Mouse (Mus musculus): Measurements from ENCODE around the gene Tmc3.

The Tmc3 gene

DNA sequence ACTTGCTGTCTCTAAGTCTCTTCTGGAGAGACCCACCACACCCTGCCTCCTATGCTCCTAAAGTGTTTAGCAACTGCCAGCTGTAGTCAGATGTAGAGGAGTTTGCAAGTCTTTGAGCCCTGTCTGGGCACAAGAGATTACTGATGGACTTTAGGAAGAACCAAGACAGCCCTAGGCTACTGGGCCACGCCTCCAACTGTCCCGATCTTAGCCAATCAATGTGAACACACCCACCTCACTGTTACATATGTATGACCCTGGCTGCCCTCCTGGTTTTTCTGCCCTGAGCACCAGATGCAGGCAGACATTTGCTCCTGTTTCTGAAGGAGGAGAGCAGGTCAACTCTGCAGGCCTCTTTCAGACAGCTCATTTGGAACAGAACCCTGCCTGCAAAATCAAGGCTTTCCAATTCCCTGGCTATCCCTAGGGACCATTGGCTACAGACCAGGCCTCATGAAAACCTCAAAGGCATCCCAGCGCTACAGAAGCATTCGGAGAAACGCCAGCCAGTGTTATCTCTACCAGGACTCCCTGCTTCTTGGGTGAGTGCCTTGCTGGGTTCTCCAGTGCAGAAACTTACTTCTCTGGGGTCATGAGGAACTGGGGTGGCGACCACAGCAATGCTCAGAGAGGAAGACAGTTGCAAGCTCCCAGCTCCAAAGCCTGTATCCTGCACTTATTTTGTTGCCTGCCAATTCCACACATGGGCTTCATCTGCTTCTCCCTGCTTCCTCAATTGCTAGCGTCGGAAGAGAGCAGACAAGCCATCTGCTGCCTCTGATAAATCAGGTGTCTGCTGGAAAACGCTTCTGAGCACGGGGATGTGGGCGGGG is at the start of gene Tmc3:
TSS of gene Tmc3 (plus strand) at position 289 of the 833 bp plus-strand sequence.
- DNase-seq (ENCODE audit: low spot score): no peak

DNA sequence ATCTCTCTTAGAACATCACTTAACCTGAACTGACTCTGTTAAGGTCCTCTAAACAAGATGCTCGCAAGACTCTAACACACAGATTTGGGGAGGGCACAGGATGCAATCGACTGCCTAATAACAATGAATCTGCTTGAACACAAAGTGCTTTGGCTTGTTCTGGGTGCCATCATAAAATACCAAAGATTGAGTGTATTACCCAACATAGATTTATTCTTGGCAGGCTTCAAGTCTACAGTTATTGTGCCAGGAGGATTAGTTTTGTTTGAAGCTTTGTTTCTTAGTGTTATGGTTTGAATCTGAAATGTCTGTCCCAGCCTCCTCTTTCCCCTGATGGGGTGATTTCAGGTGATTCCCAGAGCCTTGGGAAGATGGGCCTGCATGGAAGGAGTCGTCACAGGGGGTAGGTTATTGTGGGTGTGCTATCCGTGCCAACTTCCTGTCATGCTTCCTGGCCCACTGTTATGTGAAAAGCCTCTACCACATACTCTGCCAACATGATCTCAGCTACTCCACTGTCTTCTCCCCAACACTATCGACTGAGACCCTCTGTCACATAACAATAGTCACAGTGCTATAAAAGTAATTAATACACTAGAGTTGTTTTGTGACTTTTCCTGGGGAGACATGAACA is 43.1 kb upstream of the Tmc3 start:
- DNase-seq (ENCODE audit: low spot score): no peak

DNA sequence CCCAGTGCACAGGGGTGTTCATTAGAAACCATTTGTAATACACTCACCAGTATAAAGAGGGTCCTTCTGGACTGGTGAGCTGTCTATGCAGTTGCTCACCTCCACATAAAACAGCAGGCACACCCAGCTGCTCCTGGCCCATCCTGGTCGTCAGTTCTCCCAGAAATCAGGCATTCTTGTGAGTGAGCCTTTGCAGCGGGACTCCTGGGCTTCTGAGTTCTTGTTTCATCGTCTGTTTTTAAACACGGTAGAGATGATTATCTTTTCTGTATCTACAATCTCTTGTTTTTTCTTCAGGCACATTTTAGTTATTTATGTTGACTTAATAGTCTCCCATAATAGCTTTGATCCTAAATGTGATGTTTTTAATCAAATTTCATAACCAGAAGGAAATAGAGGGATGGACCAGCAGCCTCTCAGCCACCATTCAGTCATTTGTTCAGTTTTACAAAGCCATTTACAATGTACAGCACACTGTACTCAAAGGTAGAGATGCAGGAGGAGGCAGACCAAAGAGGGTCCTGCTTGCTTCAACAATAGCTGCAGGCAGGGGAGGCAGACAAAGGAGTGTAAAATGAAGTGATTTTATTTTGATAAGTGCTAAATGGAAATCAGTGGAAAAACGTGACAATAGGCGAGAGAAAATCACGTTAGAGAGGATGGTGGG is 35.9 kb upstream of the Tmc3 start:
- no peak for DNase-seq (ENCODE audit: low spot score)

DNA sequence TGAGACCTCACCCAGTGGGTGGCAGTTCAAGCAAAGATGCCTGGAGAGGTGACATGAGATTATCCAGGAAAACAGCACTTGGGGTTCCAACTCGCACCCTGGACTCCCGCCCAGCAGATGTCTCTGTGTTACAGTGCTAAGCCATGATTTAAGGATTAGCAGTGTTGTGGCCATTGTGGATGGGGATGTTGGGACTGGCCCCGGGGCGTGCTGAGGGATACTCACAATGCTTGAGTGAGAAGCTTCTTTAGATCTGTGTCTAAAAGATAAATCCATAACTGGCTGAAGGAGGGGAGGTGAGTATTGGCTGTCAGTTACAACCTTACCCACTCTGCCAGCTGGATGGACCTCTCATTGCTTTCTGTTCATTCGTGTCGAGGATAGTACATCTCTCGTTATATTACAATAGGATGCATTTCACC is 35.4 kb upstream of the Tmc3 start:
- DNase-seq (ENCODE audit: low spot score): no peak

DNA sequence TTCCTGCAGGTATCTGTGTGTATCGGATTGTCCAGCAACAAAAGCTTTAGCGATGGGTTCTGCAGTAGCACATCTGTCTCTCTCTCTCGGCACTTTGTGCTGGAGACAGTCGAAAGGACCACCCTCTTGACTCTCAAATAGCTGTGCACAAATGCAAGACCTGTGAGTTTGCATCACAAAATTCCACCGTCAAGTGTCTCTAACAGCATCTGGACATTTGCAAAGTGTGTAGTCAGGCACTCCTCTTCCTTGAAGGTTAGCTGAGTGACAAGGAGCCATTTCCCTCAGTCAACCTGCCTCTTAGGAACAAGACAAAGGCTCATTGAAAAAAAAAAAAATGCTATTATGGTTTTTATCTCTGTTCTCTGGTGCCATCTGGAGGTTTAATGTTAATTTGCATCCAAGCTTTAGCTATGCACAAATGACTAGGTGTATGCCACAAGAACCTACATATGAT is 34.7 kb upstream of the Tmc3 start:
- no peak for DNase-seq (ENCODE audit: low spot score)

DNA sequence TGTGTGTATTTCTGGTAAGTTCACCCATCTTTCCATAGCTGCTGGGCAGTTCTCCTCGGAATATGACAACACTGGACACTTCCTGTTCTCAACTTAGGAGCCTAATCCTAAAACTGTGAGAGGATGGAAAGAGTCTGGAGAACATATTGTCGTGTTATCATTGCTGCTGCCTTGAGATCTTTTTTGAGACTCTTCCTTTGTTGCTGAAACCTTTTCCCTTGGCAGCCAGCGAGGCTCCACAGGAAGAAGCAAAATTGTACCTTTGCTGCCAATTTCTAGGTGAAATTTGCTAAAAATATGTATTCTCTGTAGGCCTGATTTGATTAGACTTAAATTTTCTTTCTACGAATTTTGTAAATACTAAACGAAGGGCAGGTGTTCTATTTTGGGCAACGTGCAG is 30.2 kb upstream of the Tmc3 start:
- DNase-seq (ENCODE audit: low spot score): no peak

DNA sequence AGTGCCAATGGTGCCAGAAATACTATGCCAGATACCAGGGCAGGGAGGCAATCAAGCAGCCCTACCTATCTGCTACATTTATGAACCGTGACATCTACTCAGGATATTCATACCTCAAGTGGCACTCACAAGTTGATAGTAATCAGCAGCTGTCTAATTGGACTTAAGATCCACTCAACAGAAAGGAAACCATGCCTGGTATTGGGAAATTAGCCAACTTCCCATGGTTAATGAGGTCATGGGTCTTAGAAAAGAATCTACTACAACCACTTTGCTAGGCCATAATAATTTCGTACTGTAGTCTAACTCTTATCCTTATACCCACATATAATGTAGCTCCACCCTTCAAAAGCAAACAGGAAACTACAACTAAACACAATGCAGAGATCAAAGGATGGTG is 28.2 kb upstream of the Tmc3 start:
- no peak for DNase-seq (ENCODE audit: low spot score)

DNA sequence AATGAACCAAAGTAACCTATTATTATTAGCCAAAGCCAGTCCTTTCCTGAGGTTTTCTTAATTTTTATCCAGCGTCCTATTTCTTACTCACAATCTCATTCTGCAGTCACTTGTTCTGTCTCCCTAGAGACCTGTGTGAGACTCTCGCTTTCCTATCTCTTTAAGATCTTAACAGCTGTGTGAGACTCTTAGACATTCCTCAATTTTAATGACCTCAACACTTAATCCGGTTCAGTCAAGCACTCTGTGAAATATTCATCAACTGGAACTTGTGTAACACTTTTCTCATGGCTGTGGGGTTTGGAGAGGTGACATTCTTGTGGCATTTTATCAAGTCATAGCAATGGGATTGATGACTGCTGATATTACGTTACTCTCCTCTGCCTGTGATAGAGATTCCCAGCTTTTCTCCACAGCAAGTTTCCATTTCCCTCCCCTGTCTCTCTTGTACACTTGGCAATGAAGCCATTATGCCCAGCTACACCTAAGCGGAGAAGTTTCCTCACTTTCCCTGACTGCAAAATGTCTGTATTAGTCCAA is 25.9 kb upstream of the Tmc3 start:
- DNase-seq (ENCODE audit: low spot score): no peak

DNA sequence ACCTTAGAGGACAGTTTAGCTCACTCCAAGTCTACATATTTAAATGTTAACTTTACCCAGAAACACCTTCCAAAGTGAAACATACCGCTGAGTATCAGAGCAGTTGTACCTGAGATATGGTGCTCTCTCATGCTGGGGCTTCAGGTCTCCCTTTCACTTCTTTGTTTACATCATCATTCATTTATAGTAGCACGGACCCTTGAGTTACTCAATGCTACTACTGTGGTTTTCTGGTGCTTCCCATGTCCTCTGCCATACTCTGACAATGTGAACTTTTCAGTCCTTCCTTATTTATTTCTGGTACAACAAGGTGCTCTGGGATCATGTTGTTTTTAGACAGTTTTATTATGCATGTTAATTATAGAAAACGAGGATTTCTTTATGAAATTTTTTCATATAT is 25.2 kb upstream of the Tmc3 start:
- DNase-seq (ENCODE audit: low spot score): no peak

DNA sequence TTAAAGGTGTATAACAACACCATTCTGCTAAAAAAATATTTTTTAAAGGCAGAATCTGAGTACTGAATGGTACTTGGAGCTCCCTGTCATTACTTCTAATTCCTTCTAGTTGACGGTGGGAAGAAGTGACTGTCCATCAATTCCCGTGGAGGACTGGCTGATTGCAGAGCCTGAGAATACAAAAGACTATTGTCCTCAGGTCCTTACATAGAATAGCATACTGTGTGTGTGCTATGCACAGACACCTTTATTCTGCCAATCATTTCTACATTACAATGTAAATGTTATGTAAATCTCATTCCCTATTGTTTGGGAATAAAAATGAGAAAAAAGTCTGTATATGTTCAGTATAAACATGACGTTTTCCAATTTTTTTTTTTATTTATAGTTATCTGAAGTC is 22.9 kb upstream of the Tmc3 start:
- DNase-seq (ENCODE audit: low spot score): no peak

DNA sequence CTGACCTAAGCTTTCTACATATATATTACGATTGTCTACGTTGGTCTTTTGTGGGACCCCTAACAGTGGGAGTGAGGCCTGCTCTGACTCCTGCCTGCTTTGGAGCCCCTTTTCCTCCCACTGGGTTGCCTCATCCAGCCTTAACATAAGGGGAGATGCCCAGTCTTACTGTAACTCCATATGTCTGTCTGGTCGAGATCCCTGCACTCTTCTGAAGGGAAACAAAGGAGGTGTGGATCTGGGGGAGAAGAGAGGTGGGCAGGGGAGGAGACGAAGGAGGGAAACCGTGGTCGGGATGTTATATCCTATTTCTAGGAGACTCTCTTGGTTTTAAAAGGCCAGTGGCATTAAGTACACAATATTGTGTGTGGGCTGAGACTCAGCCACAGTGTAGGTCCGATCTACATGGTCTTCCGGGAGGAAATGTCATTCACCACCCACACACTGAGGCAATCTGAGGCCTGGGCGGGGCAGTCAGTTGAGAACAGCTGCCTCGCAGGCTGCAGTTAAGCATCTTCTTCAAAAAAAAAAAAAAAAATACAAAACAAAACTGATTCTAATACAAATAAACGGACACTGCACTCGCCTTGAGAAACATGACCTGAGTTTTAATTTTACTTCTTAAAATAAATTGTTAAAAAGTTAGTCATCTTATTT is 20.0 kb upstream of the Tmc3 start:
- DNase-seq (ENCODE audit: low spot score): no peak

DNA sequence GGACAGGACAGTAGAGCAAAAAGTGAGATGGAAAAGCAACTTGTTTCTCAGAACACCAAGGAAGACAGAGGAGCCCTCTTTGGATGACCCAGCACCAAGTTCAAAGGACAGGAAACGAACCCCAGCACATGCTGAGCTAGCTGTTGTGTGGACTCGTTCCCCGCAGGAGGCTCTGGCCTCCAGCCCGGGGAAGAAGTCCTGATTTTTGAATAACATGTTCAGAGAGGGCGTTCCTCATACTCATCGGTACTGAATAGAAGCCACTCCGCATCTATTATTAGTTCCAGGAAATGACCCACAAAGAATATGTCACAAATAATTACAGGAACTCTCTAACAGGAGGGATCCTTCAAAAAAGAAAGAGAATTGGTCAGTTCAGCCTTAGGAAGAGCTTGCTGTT is 18.8 kb upstream of the Tmc3 start:
- DNase-seq (ENCODE audit: low spot score): no peak

DNA sequence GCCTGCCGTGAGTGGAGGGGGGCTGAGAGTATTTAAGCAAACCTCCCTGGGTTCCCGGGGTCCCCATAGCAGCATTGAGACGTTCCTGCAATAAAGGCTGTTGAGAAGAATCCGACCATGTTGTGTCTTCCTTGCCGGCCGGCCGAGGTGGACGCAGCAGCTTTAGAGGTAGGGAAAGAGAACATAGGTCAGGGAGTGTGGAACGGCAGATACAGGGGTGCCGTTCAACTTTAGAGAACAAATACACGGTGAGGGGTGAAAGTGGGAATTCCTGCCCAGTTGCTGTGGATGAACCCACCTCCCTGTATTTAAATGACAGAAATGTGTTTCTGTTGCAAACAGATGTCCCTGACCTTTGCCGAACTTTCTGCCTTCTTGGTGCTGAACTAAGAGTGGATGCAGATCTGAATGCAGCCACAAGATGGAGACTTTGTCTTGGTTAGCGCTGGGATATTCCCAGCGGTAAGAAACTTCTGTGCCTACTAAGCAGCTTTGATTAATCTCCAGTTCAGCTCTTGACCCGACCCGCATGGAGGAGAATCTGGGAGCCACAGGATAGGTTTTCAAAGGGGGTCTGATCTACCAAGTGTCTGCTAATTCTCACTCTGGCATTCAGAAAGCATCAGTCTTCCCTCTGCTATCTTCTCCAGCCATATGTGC is 16.8 kb upstream of the Tmc3 start:
- no peak for DNase-seq (ENCODE audit: low spot score)

DNA sequence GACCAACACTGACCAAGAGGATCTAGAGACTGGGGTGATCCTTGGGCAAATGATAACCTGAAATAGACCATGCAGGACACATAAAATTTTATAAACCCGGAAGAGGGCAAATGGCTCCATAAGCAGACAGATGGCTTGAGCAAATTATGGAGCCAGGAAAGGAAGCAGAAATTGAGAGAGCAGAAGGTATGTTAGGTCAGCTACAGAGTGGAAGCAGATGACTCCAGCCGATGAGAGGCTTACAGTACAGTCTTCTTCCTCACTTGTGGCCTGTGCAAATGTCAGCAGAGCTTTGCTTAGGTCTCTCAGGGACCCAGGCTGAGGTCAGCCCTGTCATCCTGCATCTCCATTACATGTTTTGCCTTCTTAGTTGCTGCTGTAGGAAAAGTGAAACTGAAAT is 15.9 kb upstream of the Tmc3 start:
- no peak for DNase-seq (ENCODE audit: low spot score)

DNA sequence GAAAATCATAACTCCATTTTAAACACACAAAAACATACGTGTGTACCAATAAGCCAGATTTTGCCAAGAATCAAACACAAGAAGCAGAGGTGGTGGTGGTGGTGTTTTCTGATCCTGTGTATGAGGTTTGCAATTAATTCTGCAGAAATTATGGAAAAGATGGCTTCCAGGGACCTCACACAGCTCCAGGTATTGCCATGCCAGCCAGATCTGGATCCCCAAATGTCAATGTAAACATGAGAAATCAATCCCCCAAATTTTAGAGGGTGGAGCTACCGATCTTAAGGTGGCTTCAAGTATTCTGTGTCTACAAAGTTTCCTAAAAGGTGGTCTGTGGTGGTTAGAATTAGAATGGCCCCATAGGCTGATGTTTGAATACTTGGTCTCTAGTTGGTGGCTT is 15.3 kb upstream of the Tmc3 start:
- no peak for DNase-seq (ENCODE audit: low spot score)

DNA sequence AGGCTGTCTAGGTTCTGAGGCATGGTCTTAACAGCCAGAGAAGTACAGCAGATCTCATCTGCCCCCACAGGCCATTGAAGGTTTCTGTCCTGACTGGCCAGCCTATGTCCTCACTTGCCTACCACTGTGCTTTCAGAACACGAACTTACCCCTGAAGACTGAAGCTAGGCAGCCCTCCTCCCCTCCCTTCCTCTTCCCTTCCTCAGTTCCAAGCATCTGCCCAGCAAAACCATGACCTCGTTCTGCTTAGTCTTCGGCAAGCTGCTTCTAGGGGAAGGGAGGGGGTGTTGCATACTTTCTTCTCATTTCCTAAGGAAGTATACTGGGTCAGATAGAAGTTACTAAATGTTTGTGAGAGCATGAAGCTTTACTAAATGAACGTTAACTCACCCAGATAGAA is 13.7 kb upstream of the Tmc3 start:
- no peak for DNase-seq (ENCODE audit: low spot score)

DNA sequence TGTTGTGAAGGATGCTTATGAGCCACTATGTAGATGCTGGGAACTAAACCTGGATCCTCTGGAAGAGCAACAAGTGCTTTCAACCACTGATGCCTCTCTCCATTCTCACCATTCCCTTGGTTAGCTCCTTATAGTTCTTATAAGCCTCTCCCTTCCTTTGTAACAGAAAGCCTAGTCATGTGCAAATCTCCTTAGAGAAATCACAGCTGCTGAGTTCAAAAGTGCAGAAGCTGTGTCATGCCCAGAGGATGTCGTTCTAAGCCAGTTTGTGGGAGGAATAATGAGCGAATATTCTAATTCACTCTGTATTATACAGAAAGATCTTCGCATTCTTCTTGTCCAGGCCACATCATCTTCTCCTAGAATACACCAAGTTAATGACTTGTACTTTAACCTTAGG is 12.8 kb upstream of the Tmc3 start:
- no peak for DNase-seq (ENCODE audit: low spot score)

DNA sequence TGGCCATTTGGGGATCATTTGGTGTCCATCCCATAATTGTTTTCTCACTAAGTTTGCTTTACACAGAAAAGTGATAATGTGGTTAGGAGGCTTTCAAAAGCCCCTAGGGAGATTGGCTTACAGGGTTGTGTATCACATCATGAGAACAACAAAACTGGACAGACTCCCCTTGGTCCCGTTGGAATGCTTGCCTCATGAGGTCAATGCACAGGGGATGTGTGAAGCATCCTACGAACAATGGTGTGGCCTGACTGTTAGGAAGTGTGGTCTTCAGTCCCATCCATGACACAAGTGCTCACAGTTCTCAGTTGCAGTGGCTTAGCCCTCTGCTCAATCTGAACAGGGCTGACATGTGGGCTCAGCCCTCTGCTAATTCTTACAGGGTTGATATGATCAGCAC is 12.3 kb upstream of the Tmc3 start:
- no peak for DNase-seq (ENCODE audit: low spot score)

DNA sequence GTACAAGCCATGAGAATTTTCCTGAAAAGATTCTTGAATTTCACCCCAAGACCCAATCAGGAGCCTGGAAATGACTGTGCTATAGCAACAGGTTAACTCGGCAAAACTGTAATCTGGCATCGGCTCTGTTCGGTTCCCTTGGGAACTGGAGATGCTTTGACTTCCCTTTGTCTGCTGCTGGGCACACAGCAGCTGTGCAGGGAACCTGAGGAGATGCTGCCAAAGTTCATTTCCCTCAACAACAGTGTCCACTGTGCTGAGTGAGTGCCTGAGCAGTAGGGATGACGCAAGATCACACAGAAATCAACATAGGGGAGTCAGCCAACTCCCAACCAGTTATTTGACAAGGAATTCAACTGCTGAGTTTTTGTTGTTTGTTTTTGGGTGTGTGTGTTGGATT is 3.8 kb upstream of the Tmc3 start:
- no peak for DNase-seq (ENCODE audit: low spot score)

DNA sequence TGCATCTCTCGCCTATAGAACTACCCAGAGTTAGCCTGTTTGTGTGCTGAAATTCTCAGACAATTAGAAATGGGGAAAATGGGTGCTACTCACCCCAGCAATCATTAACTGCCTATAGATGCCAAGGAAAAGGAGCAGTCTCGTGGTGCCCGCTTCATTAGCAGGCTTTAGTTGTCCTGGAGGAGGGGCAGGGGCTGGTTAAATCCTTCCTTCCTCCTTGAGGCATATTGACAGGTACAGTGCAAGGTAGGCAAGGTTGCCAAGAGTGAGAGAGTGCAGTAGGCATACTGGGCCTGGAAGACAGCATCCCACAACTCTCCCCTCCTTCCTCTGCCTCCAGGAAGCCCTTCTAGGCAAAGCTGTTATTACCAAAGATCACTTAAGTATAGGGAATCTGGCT is 9.3 kb downstream of the Tmc3 start:
- DNase-seq (ENCODE audit: low spot score): no peak

DNA sequence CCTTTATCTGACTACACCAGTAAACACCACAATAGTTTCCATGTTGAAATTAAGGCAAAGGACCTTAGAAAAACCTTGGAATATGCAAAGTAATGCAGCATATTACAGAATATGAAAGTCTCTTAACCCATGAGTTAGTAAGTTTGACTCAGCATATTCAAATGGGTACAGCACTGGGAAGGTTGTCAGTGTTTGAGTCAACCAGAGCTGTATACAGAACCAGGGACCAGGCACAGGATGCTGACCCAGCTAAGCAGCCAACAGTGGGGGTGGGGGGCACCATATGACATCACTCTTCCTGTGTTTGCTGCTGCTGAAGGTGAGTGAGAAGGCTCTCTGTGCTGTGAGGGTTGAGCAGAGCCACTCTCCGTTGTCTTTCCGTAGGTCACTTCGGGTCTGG is 12.3 kb downstream of the Tmc3 start:
- no peak for DNase-seq (ENCODE audit: low spot score)
